Mouse (Mus musculus) embryonic fibroblast, embryonic 13.5 days (primary cell): ENCODE data around the gene Cyp51.

ENCODE experiments used
- CTCF ChIP-seq: IDR thresholded peaks from 2 replicates; pipeline ENCODE4 v1.5.1; 2011; ENCODE audit warnings: mild to moderate bottlenecking, control low read depth, low read length, moderate library complexity, borderline replicate concordance; ENCODE audit not compliant: insufficient read depth
- POLR2A ChIP-seq: IDR thresholded peaks from 2 replicates; pipeline ENCODE4 v1.6.1; 2011; ENCODE audit warnings: low read depth, mild to moderate bottlenecking, control low read depth, low read length, moderate library complexity

DNA sequence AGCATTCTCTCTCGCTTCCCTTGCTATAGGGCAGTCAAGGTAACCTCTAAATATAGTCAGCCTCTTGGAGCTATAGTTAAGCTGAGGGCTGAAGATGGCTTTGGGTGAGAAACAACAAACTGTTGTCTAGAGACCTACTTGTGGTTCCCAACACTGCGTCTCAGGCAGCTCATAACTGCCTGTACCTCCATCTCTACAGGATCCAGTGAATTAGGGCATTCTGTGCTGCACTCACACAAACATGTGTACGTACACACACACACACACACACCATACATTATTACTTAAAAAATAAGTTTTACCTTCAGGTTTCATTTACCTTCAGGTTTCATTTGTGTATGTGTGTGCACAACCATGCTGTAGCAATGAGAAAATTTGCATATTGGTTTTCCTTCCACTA is 25.5 kb downstream of the Cyp51 start:
- TF ChIP-seq POLR2A (no peak), CTCF (no peak)
